Mouse (Mus musculus) neural tube, embryonic 10.5 days (tissue): Measurements from ENCODE around the gene Zfp961.
"Not testable (repeated sequence)": the region's sequence is repeated elsewhere in the genome, so short reads cannot be mapped to it uniquely, and the experiment has no call there.

ENCODE experiments used
- DNase-seq: peaks from one replicate; pipeline ENCODE4 v3.0.0-alpha.2; 2017; ENCODE audit warnings: low spot score; ENCODE audit errors: extremely low spot score

Gene Zfp961

GRCm38 (mm10) chr8:71961796-71962195, 11.0 kb downstream of the Zfp961 start:
- no peak for DNase-seq

GRCm38 (mm10) chr8:71964051-71964450, 13.2 kb downstream of the Zfp961 start:
- no peak for DNase-seq

- no peak for DNase-seq
Measured at GRCm38 (mm10) chr8:71965166-71965565, 14.3 kb downstream of the Zfp961 start.

- no peak for DNase-seq
Measured at GRCm38 (mm10) chr8:71966411-71966810, 15.6 kb downstream of the Zfp961 start.

GRCm38 (mm10) chr8:71967261-71967660, 16.4 kb downstream of the Zfp961 start:
- no peak for DNase-seq

GRCm38 (mm10) chr8:71968100-71968499, 17.3 kb downstream of the Zfp961 start:
- DNase-seq = no peak

GRCm38 (mm10) chr8:71968636-71969035, 17.8 kb downstream of the Zfp961 start:
- DNase-seq = no peak

GRCm38 (mm10) chr8:71971945-71972344, 21.1 kb downstream of the Zfp961 start:
- DNase-seq = no peak

GRCm38 (mm10) chr8:71974211-71974610, 23.4 kb downstream of the Zfp961 start:
- DNase-seq = no peak

GRCm38 (mm10) chr8:71981032-71981431, 30.2 kb downstream of the Zfp961 start:
- DNase-seq = no peak

GRCm38 (mm10) chr8:71981456-71981855, 30.6 kb downstream of the Zfp961 start:
- no peak for DNase-seq

- no peak for DNase-seq
Measured at GRCm38 (mm10) chr8:71984601-71985000, 33.8 kb downstream of the Zfp961 start.

- DNase-seq = peak; percentile 57
Measured at GRCm38 (mm10) chr8:71988110-71988866, 37.5 kb downstream of the Zfp961 start.

GRCm38 (mm10) chr8:71988867-71989599, 38.2 kb downstream of the Zfp961 start:
- no peak for DNase-seq

- DNase-seq = no peak
Measured at GRCm38 (mm10) chr8:71999434-71999833, 48.6 kb downstream of the Zfp961 start.

- DNase-seq = no peak
Measured at GRCm38 (mm10) chr8:72000223-72000622, 49.4 kb downstream of the Zfp961 start.

- DNase-seq = no peak
Measured at GRCm38 (mm10) chr8:72002942-72003341, 52.1 kb downstream of the Zfp961 start.

- DNase-seq = no peak
Measured at GRCm38 (mm10) chr8:72005912-72006311, 55.1 kb downstream of the Zfp961 start.

- DNase-seq = no peak
Measured at GRCm38 (mm10) chr8:72006763-72007162, 55.9 kb downstream of the Zfp961 start.

GRCm38 (mm10) chr8:72008134-72008641, 57.4 kb downstream of the Zfp961 start:
- DNase-seq = no peak

- DNase-seq = no peak
Measured at GRCm38 (mm10) chr8:72009473-72009872, 58.6 kb downstream of the Zfp961 start, which contains the start of gene Cyp4f18. Cyp4f18 (minus strand) TSS chr8:72009626.

- not testable (repeated sequence) for DNase-seq
Measured at GRCm38 (mm10) chr8:72013506-72014228, 62.8 kb downstream of the Zfp961 start.
